Mouse (Mus musculus): Measurements from ENCODE around the gene Banp. TPM values are rescaled to one million over a fixed set of nuclear protein-coding genes. Genes with fewer than 3 reads are reported as not detected.

The Banp gene
- polyA plus RNA-seq, 1 experiment = 153 TPM

GRCm38 (mm10) chr8:121981520-121981895 is 32.0 kb downstream of the Banp start:
- no peaks in the 10 kb centered on the region for H3K4me1 ChIP-seq (replicated peaks; ENCODE audit: control insufficient read depth, insufficient read depth, low read length)
- no peak overlapping the region for H3K4me3 ChIP-seq (ENCODE audit: control insufficient read depth, insufficient read depth, low read length)
- 93% methylated on average over 7 of the region's 7 CpGs for WGBS
- no peak for DNase-seq
- peaks cover 49% of the 10 kb centered on the region for H3K36me3 ChIP-seq (ENCODE audit: control insufficient read depth, insufficient read depth, low read length)
- H3K27ac ChIP-seq (ENCODE audit: control insufficient read depth, insufficient read depth, low read length) = no peak overlapping the region
- H3K27me3 ChIP-seq (ENCODE audit: control insufficient read depth, insufficient read depth, low read length) = no peaks in the 10 kb centered on the region
- TF ChIP-seq CTCF (IDR thresholded peaks at IDR 0.05; ENCODE audit: borderline replicate concordance, control insufficient read depth, extremely low read depth, insufficient read depth, low read length, poor library complexity) = no peak
- no peak for TF ChIP-seq POLR2A (IDR thresholded peaks at IDR 0.05; ENCODE audit: control insufficient read depth, extremely low read depth, insufficient read depth, low read length, poor library complexity)

DNA sequence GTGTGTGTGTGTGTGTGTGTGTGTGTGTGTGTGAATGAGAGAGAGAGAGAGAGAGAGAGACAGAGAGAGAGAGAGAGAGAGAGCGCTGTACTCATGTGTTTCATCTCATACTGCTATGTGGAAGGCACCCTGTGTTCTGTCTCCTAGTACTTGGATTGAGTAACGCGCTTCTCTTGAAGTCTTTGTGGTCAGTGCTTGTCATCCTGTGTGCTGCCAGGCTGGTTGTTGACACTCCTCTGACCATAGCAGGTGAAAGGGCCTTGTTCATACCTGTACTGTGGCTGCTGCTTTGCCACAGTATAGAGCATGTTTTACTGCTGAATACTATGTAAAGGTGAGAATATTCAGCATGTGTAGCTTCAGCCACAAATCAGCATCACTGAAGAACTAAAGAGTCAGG is 36.1 kb downstream of the Banp start:
- 96% methylated on average over 3 of the region's 3 CpGs for WGBS
- Histone ChIP-seq H3K4me3 (ENCODE audit: control insufficient read depth, insufficient read depth, low read length) (no peak overlapping the region), H3K36me3 (ENCODE audit: control insufficient read depth, insufficient read depth, low read length) (peaks cover 34% of the 10 kb centered on the region)

GRCm38 (mm10) chr8:121987892-121988291 is 38.3 kb downstream of the Banp start:
- peaks cover 21% of the 10 kb centered on the region for H3K36me3 ChIP-seq (ENCODE audit: control insufficient read depth, insufficient read depth, low read length)
- DNase-seq = no peak
- WGBS = 97% methylated on average over 5 of the region's 5 CpGs
- H3K4me3 ChIP-seq (ENCODE audit: control insufficient read depth, insufficient read depth, low read length) = no peak overlapping the region
- H3K4me1 ChIP-seq (replicated peaks; ENCODE audit: control insufficient read depth, insufficient read depth, low read length) = no peaks in the 10 kb centered on the region; the same call in 1 of the 2 replicates
- TF ChIP-seq POLR2A (IDR thresholded peaks at IDR 0.05; ENCODE audit: control insufficient read depth, extremely low read depth, insufficient read depth, low read length, poor library complexity) (no peak), CTCF (IDR thresholded peaks at IDR 0.05; ENCODE audit: borderline replicate concordance, control insufficient read depth, extremely low read depth, insufficient read depth, low read length, poor library complexity) (no peak)
- no peak overlapping the region for H3K27ac ChIP-seq (ENCODE audit: control insufficient read depth, insufficient read depth, low read length)
- H3K27me3 ChIP-seq (ENCODE audit: control insufficient read depth, insufficient read depth, low read length) = no peaks in the 10 kb centered on the region

More for the DNA sequence above, 36.1 kb downstream of the Banp start:
- Histone ChIP-seq H3K27ac (ENCODE audit: control insufficient read depth, insufficient read depth, low read length) (no peak overlapping the region), H3K4me1 (replicated peaks; ENCODE audit: control insufficient read depth, insufficient read depth, low read length) (no peaks in the 10 kb centered on the region), H3K27me3 (ENCODE audit: control insufficient read depth, insufficient read depth, low read length) (no peaks in the 10 kb centered on the region)
- DNase-seq = no peak
- TF ChIP-seq CTCF (IDR thresholded peaks at IDR 0.05; ENCODE audit: borderline replicate concordance, control insufficient read depth, extremely low read depth, insufficient read depth, low read length, poor library complexity) = no peak
- no peak for TF ChIP-seq POLR2A (IDR thresholded peaks at IDR 0.05; ENCODE audit: control insufficient read depth, extremely low read depth, insufficient read depth, low read length, poor library complexity)

DNA sequence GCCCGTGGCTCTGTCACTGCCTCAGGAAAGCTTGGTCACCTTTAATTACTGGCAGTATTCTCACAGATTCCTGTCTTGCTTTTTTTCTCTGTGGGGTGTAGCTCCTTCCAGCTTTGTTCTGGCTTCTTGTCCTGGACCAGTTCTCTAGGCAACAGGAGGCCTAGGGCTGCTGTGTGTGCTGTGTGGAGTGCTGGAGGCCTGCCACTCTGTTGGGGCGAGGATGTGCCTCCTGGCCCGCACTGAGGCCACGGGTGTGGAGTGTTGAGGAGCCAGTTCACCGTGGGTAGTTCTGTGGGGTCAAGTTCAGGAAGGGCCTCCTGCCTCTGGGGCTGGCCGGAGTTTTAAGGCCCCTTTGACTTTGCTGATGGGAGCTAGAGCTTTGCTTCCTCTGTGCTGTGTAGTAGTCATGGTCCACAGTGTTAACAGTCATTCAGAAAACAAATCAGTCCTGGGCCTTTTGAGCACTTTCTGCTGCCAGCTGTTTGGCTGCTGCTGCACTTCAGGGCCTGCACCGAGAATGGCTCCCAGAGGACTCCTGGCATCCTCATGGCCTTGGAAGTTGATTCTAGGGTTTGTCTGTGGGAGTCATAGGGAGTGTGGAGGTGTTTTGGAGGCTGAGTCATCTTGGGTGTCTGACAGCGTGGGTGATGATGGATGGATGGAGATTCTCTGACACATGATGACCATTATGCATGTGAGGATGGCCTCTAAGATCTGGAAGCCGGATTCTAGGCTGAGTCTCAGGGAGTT is 41.1 kb downstream of the Banp start:
- 93% methylated on average over 9 of the region's 9 CpGs for WGBS
- Histone ChIP-seq H3K36me3 (ENCODE audit: control insufficient read depth, insufficient read depth, low read length) (peaks cover 19% of the 10 kb centered on the region), H3K27ac (ENCODE audit: control insufficient read depth, insufficient read depth, low read length) (no peak overlapping the region), H3K27me3 (ENCODE audit: control insufficient read depth, insufficient read depth, low read length) (no peaks in the 10 kb centered on the region), H3K4me1 (replicated peaks; ENCODE audit: control insufficient read depth, insufficient read depth, low read length) (no peaks in the 10 kb centered on the region; the same call in 1 of the 2 replicates), H3K4me3 (ENCODE audit: control insufficient read depth, insufficient read depth, low read length) (no peak overlapping the region)
- TF ChIP-seq CTCF (IDR thresholded peaks at IDR 0.05; ENCODE audit: borderline replicate concordance, control insufficient read depth, extremely low read depth, insufficient read depth, low read length, poor library complexity) (no peak), POLR2A (IDR thresholded peaks at IDR 0.05; ENCODE audit: control insufficient read depth, extremely low read depth, insufficient read depth, low read length, poor library complexity) (no peak)
- no peak for DNase-seq

DNA sequence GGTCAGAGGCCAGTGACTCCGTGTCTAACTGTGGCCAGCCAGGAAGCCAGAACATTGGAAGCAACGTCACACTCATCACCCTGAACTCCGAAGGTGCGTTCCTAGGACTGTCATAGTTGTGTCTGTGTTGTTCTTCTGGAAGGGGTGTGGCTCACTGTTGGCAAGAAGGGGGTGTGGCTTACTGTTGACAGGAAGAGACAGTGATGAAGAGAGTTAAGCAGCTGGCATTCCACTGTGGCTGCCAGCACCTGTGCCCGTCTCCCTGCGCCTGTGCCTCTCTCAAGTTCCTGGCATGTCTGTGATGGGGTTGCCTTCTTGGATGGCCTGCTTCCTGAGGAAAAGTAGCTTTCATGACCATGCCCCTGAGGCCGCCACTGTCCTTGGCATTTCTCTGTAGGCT is 42.1 kb downstream of the Banp start:
- TF ChIP-seq CTCF (IDR thresholded peaks at IDR 0.05; ENCODE audit: borderline replicate concordance, control insufficient read depth, extremely low read depth, insufficient read depth, low read length, poor library complexity) (no peak), POLR2A (IDR thresholded peaks at IDR 0.05; ENCODE audit: control insufficient read depth, extremely low read depth, insufficient read depth, low read length, poor library complexity) (no peak)
- Histone ChIP-seq H3K36me3 (ENCODE audit: control insufficient read depth, insufficient read depth, low read length) (peaks cover 20% of the 10 kb centered on the region), H3K27ac (ENCODE audit: control insufficient read depth, insufficient read depth, low read length) (no peak overlapping the region), H3K27me3 (ENCODE audit: control insufficient read depth, insufficient read depth, low read length) (no peaks in the 10 kb centered on the region), H3K4me3 (ENCODE audit: control insufficient read depth, insufficient read depth, low read length) (no peak overlapping the region), H3K4me1 (replicated peaks; ENCODE audit: control insufficient read depth, insufficient read depth, low read length) (no peaks in the 10 kb centered on the region; the same call in 1 of the 2 replicates)
- WGBS = 67% methylated on average over 7 of the region's 7 CpGs
- no peak for DNase-seq

GRCm38 (mm10) chr8:121992911-121993310 is 43.4 kb downstream of the Banp start:
- Histone ChIP-seq H3K27me3 (ENCODE audit: control insufficient read depth, insufficient read depth, low read length) (no peaks in the 10 kb centered on the region), H3K4me3 (ENCODE audit: control insufficient read depth, insufficient read depth, low read length) (no peak overlapping the region), H3K27ac (ENCODE audit: control insufficient read depth, insufficient read depth, low read length) (no peak overlapping the region), H3K36me3 (ENCODE audit: control insufficient read depth, insufficient read depth, low read length) (peaks cover 33% of the 10 kb centered on the region), H3K4me1 (replicated peaks; ENCODE audit: control insufficient read depth, insufficient read depth, low read length) (no peaks in the 10 kb centered on the region; the same call in 1 of the 2 replicates)
- TF ChIP-seq POLR2A (IDR thresholded peaks at IDR 0.05; ENCODE audit: control insufficient read depth, extremely low read depth, insufficient read depth, low read length, poor library complexity) (no peak), CTCF (IDR thresholded peaks at IDR 0.05; ENCODE audit: borderline replicate concordance, control insufficient read depth, extremely low read depth, insufficient read depth, low read length, poor library complexity) (no peak)
- WGBS = 98% methylated on average over 4 of the region's 4 CpGs
- no peak for DNase-seq
